Mouse (Mus musculus): Measurements from ENCODE around the gene Rcl1. TPM values are rescaled to one million over a fixed set of nuclear protein-coding genes. Genes with fewer than 3 reads are reported as not detected.

Rcl1 gene
- polyA plus RNA-seq, 1 experiment from 2014 or later = 22.0 TPM

DNA sequence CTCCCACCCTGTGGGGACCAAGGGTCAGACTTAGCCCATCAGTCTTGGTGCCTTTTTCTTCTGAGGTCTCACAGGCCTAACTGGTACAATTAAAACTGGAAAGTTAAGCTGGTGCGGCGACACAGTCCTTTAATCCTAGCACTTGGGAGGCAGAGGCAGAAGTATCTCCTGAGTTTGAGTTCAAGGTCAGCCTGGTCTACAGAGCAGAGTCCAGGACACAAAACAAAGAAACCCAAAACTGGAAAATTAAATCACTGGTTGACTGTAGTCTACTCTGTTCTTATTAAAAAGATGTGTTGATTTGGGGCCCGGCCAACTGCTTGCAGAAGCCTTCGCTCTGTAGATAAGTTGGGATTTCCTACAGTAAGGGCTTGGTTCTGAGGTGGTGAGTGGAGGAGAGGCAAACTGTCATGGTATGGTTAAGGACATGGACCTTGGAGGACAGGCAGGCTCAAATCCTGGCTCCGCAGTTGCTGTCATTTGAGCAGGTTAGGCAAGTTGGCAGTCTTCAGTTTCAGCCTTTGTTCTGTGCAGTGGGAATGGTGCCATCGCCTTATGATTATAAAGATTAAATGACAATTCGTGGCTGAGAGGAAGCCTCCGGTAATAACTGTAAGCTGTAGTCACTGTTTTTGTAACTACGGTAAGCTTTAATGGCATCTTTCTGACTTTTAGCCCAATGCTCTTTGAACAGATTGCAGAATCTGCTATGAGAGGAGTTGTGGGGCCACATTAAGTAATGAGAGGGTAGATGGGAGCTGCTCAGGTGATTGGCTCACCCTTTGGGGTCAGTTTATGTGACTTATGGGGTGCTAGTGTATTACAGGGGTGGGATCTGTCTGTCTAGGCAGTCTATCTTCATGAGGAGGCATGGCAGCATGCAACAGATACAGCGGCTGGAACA, 12.8 kb downstream of the Rcl1 start:
- Histone ChIP-seq H3K9me3 (no peaks in the 10 kb centered on the region), H3K36me3 (peaks cover 31% of the 10 kb centered on the region), H3K27ac (replicated peaks) (no peak overlapping the region), H3K4me3 (no peak overlapping the region), H3K27me3 (replicated peaks) (no peaks in the 10 kb centered on the region), H3K4me2 (no peak overlapping the region), H3K4me1 (no peaks in the 10 kb centered on the region), H3K9ac (no peak overlapping the region)
- no peak for ATAC-seq (ENCODE audit: extremely low read depth, insufficient number of reproducible peaks, low FRiP score, low TSS enrichment)
- WGBS = 92% methylated on average over 10 of the region's 10 CpGs

- 86% methylated on average over 6 of the region's 6 CpGs for WGBS
- Histone ChIP-seq H3K4me2 (no peak overlapping the region), H3K4me1 (no peaks in the 10 kb centered on the region), H3K9me3 (no peaks in the 10 kb centered on the region), H3K4me3 (no peak overlapping the region), H3K27ac (replicated peaks) (no peak overlapping the region), H3K27me3 (replicated peaks) (no peaks in the 10 kb centered on the region), H3K36me3 (peaks cover 57% of the 10 kb centered on the region), H3K9ac (no peak overlapping the region)
- no peak for ATAC-seq (ENCODE audit: extremely low read depth, insufficient number of reproducible peaks, low FRiP score, low TSS enrichment)
Observed at GRCm38 (mm10) chr19:29116796-29117195, 15.6 kb downstream of the Rcl1 start.

GRCm38 (mm10) chr19:29118196-29118595, 17.0 kb downstream of the Rcl1 start:
- no peak overlapping the region for H3K27ac ChIP-seq (replicated peaks)
- H3K27me3 ChIP-seq (replicated peaks) = no peaks in the 10 kb centered on the region
- no peaks in the 10 kb centered on the region for H3K4me1 ChIP-seq
- no peak overlapping the region for H3K4me3 ChIP-seq
- no peak overlapping the region for H3K4me2 ChIP-seq
- ATAC-seq (ENCODE audit: extremely low read depth, insufficient number of reproducible peaks, low FRiP score, low TSS enrichment) = no peak
- no peak overlapping the region for H3K9ac ChIP-seq
- H3K9me3 ChIP-seq = no peaks in the 10 kb centered on the region
- 87% methylated on average over 13 of the region's 13 CpGs for WGBS
- H3K36me3 ChIP-seq = peaks cover 63% of the 10 kb centered on the region

GRCm38 (mm10) chr19:29120311-29120710, 19.1 kb downstream of the Rcl1 start:
- no peaks in the 10 kb centered on the region for H3K4me1 ChIP-seq
- WGBS = 88% methylated on average over 6 of the region's 6 CpGs
- H3K36me3 ChIP-seq = peaks cover 71% of the 10 kb centered on the region
- H3K4me2 ChIP-seq = no peak overlapping the region
- no peak overlapping the region for H3K4me3 ChIP-seq
- no peak overlapping the region for H3K9ac ChIP-seq
- no peaks in the 10 kb centered on the region for H3K9me3 ChIP-seq
- H3K27ac ChIP-seq (replicated peaks) = no peak overlapping the region
- ATAC-seq (ENCODE audit: extremely low read depth, insufficient number of reproducible peaks, low FRiP score, low TSS enrichment) = no peak
- H3K27me3 ChIP-seq (replicated peaks) = no peaks in the 10 kb centered on the region

- H3K9me3 ChIP-seq = no peaks in the 10 kb centered on the region
- no peaks in the 10 kb centered on the region for H3K4me1 ChIP-seq
- peaks cover 73% of the 10 kb centered on the region for H3K36me3 ChIP-seq
- no peak overlapping the region for H3K27ac ChIP-seq (replicated peaks)
- H3K27me3 ChIP-seq (replicated peaks) = no peaks in the 10 kb centered on the region
- H3K4me3 ChIP-seq = no peak overlapping the region
- 86% methylated on average over 9 of the region's 9 CpGs for WGBS
- H3K9ac ChIP-seq = no peak overlapping the region
- ATAC-seq (ENCODE audit: extremely low read depth, insufficient number of reproducible peaks, low FRiP score, low TSS enrichment) = no peak
- no peak overlapping the region for H3K4me2 ChIP-seq
Observed at GRCm38 (mm10) chr19:29121394-29121793, 20.2 kb downstream of the Rcl1 start.

GRCm38 (mm10) chr19:29124886-29125585, 23.9 kb downstream of the Rcl1 start:
- Histone ChIP-seq H3K9ac (no peak overlapping the region), H3K4me2 (no peak overlapping the region), H3K36me3 (peaks cover 71% of the 10 kb centered on the region), H3K9me3 (no peaks in the 10 kb centered on the region), H3K27ac (replicated peaks) (no peak overlapping the region), H3K4me1 (no peaks in the 10 kb centered on the region), H3K27me3 (replicated peaks) (no peaks in the 10 kb centered on the region), H3K4me3 (no peak overlapping the region)
- ATAC-seq (ENCODE audit: extremely low read depth, insufficient number of reproducible peaks, low FRiP score, low TSS enrichment) = no peak
- WGBS = 83% methylated on average over 13 of the region's 13 CpGs

- WGBS = 89% methylated on average over 12 of the region's 12 CpGs
- H3K4me1 ChIP-seq = no peaks in the 10 kb centered on the region
- no peak overlapping the region for H3K4me2 ChIP-seq
- no peak for ATAC-seq (ENCODE audit: extremely low read depth, insufficient number of reproducible peaks, low FRiP score, low TSS enrichment)
- no peaks in the 10 kb centered on the region for H3K27me3 ChIP-seq (replicated peaks)
- no peak overlapping the region for H3K4me3 ChIP-seq
- no peak overlapping the region for H3K9ac ChIP-seq
- H3K36me3 ChIP-seq = peaks cover 71% of the 10 kb centered on the region
- no peaks in the 10 kb centered on the region for H3K9me3 ChIP-seq
- no peak overlapping the region for H3K27ac ChIP-seq (replicated peaks)
Observed at GRCm38 (mm10) chr19:29126347-29127015, 25.3 kb downstream of the Rcl1 start.

DNA sequence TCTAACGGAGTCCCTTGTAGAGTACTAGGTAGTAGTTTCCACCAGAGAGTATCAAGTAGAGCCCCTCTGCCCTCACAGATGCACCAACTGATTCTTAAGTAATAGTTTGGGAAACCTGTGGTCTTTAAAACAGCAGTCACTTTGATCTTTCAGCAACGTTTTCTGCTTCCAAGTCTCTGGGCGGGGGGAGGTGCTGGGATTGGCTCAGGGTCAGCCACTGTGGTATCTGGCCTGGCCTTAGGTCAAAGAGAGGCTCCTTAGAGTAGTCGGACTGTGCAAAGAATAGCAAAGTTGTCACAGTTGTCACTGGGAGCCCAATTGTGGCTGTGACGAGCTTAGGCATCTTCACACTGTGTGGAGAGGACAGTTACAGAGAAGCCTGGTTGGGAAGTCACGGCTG, 26.2 kb downstream of the Rcl1 start:
- H3K27me3 ChIP-seq (replicated peaks) = no peaks in the 10 kb centered on the region
- WGBS = 68% methylated on average over 6 of the region's 6 CpGs

GRCm38 (mm10) chr19:29128217-29128616, 27.0 kb downstream of the Rcl1 start:
- no peak for ATAC-seq (ENCODE audit: extremely low read depth, insufficient number of reproducible peaks, low FRiP score, low TSS enrichment)
- H3K4me2 ChIP-seq = no peak overlapping the region
- peaks cover 79% of the 10 kb centered on the region for H3K36me3 ChIP-seq
- H3K4me1 ChIP-seq = no peaks in the 10 kb centered on the region
- no peaks in the 10 kb centered on the region for H3K27me3 ChIP-seq (replicated peaks)
- H3K9ac ChIP-seq = no peak overlapping the region
- 66% methylated on average over 6 of the region's 6 CpGs for WGBS
- no peak overlapping the region for H3K4me3 ChIP-seq
- H3K9me3 ChIP-seq = no peaks in the 10 kb centered on the region
- no peak overlapping the region for H3K27ac ChIP-seq (replicated peaks)

More for the DNA sequence above, 26.2 kb downstream of the Rcl1 start:
- Histone ChIP-seq H3K4me1 (no peaks in the 10 kb centered on the region), H3K9me3 (no peaks in the 10 kb centered on the region), H3K27ac (replicated peaks) (no peak overlapping the region), H3K36me3 (peaks cover 77% of the 10 kb centered on the region), H3K4me2 (no peak overlapping the region), H3K9ac (no peak overlapping the region), H3K4me3 (no peak overlapping the region)
- ATAC-seq (ENCODE audit: extremely low read depth, insufficient number of reproducible peaks, low FRiP score, low TSS enrichment) = no peak

- 82% methylated on average over 5 of the region's 5 CpGs for WGBS
- Histone ChIP-seq H3K9ac (no peak overlapping the region), H3K36me3 (peaks cover 80% of the 10 kb centered on the region), H3K27me3 (replicated peaks) (no peaks in the 10 kb centered on the region), H3K4me2 (no peak overlapping the region), H3K4me3 (no peak overlapping the region), H3K9me3 (no peaks in the 10 kb centered on the region), H3K27ac (replicated peaks) (no peak overlapping the region), H3K4me1 (no peaks in the 10 kb centered on the region)
- no peak for ATAC-seq (ENCODE audit: extremely low read depth, insufficient number of reproducible peaks, low FRiP score, low TSS enrichment)
Observed at GRCm38 (mm10) chr19:29129551-29129950, 28.4 kb downstream of the Rcl1 start.

DNA sequence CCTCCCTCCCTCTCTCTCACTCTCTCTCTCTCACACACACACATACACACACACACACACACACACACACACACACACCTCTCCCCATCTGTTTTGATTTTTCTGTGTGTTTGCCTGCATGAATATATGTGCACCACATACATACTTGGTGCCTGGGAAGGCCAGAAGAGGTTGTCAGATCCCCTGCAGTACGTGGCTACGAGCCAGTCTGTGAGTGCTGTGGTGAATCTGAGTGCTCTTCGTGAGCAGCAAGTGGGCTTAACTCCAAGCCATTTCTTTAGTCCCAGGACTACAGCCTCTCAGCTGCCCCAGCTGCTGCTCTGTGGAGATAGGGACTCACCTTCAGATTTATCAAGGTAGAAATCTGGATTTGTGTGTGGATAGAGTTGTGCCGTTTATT, 30.0 kb downstream of the Rcl1 start:
- Histone ChIP-seq H3K4me1 (peaks cover 6% of the 10 kb centered on the region; the same call in 1 of the 2 replicates), H3K4me2 (no peak overlapping the region), H3K27me3 (replicated peaks) (no peaks in the 10 kb centered on the region), H3K9ac (no peak overlapping the region), H3K4me3 (no peak overlapping the region), H3K36me3 (peaks cover 76% of the 10 kb centered on the region), H3K27ac (replicated peaks) (no peak overlapping the region), H3K9me3 (no peaks in the 10 kb centered on the region)
- 83% methylated on average over 4 of the region's 4 CpGs for WGBS
- ATAC-seq (ENCODE audit: extremely low read depth, insufficient number of reproducible peaks, low FRiP score, low TSS enrichment) = no peak
